ENCODE assay signal across 7 mouse cellular contexts in the genomic region with DNA sequence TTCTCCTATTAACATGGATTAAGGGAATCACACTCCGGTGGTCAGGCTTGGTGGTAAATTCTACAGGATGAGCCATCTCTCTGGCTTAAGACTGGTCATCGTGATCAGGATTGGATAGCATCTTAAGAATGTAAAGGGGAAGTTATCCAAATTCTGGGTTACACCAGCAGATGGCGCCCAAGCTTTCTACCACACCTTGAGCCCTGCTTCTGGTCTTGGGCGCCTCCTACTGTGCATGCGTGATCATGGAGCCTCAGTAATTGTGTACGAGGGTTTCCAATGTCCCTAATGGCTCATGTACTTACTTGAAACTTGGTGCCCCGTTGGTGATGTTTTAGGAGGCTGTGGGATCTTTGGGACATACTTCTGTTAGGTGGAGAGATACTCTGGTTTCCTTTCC. TPM values are rescaled to one million over a fixed set of nuclear protein-coding genes. Genes with fewer than 3 reads are reported as not detected.
DNase-seq lines count a peak whose midpoint lies in the region; ATAC-seq lines count a peak whose summit lies in the region.

No protein-coding gene starts in this region.

- peak; percentile 94 for ATAC-seq in inflammation-experienced regulatory T-cells, adult 6 months

- DNase-seq in ZHBTc4 (ENCODE audit: low read depth, low spot score), result peak; percentile 95
- DNase-seq in cerebellum, postnatal 25 days, result peak; percentile 82 to 92
- DNase-seq in gastrocnemius, adult 18-20 months (ENCODE audit: low spot score), result peak; percentile 91
- DNase-seq in left cerebral cortex, adult 9 months (ENCODE audit: low spot score in 2 of 2), result peak; percentile 64 to 94
- peak; percentile 91 for DNase-seq in mesoderm, embryonic 11.5 days (ENCODE audit: low read depth, low spot score)
- peak; percentile 85 for DNase-seq in spleen, adult 12 weeks (ENCODE audit: low spot score)

RNA-seq across cellular contexts. Expression of a gene that starts 20.1 kb away (rescaled TPM):
- 1 to 10 TPM; 2.4 to 2.5 TPM for total RNA-seq in gastrocnemius, adult 18-20 months (2021)
- polyA plus RNA-seq in inflammation-experienced regulatory T-cells, adult 6 months (2017; shearing (Covaris generic)), result 10 to 100 TPM; 47.7 to 61.2 (median 56.2) TPM

RNA-seq across cellular contexts. Expression of a gene that starts 23.7 kb away (rescaled TPM):
- 100 to 1,000 TPM; 146 to 183 TPM for total RNA-seq in gastrocnemius, adult 18-20 months (2021)
- 1 to 10 TPM; 1.3 to 4.7 (median 1.8) TPM for polyA plus RNA-seq in inflammation-experienced regulatory T-cells, adult 6 months (2017; shearing (Covaris generic))

Comparison
In these comparisons a context has a peak if more than half of its experiments do, and no peak if none do; other contexts are left out.
1. Peak in every context shown above with its lines: DNase-seq and ATAC-seq.